Mouse (Mus musculus) C2C12 (cell line): ENCODE measurements around the gene Spryd7. TPM values are rescaled to one million over a fixed set of nuclear protein-coding genes. Genes with fewer than 3 reads are reported as not detected.

ENCODE experiments used
- H3K27me3 ChIP-seq: one replicate; pipeline ENCODE4 v1.6.1; 2011; ENCODE audit not compliant: control insufficient read depth, insufficient read depth, insufficient read length
- H3K36me3 ChIP-seq: one replicate; pipeline ENCODE4 v1.6.1; 2011; ENCODE audit not compliant: control insufficient read depth, insufficient read depth
- H3K4me3 ChIP-seq: one replicate; pipeline ENCODE4 v1.5.1; 2011; ENCODE audit warnings: mild to moderate bottlenecking, control low read depth; ENCODE audit not compliant: poor library complexity, insufficient read depth, severe bottlenecking
- H3K79me2 ChIP-seq: one replicate; pipeline ENCODE4 v1.6.1; 2011; ENCODE audit not compliant: control insufficient read depth, insufficient read depth
- H3K79me3 ChIP-seq: one replicate; pipeline ENCODE4 v1.6.1; 2011; ENCODE audit warnings: low read depth, control low read depth
- H3ac ChIP-seq: one replicate; pipeline ENCODE3; 2011; ENCODE audit warnings: low read depth; ENCODE audit not compliant: control insufficient read depth, insufficient read length
- CEBPB ChIP-seq: IDR thresholded peaks from one replicate; pipeline ENCODE4 v1.6.1; 2011; ENCODE audit warnings: low read depth, mild to moderate bottlenecking, control low read depth, moderate library complexity
- CTCF ChIP-seq: IDR thresholded peaks from one replicate; pipeline ENCODE4 v1.5.1; 2011; ENCODE audit not compliant: control insufficient read depth, insufficient read depth, insufficient read length
- FOSL1 ChIP-seq: IDR thresholded peaks from one replicate; pipeline ENCODE4 v1.8.0; 2011; ENCODE audit warnings: mild to moderate bottlenecking, low read length; ENCODE audit not compliant: poor library complexity, insufficient read depth, severe bottlenecking
- MAX ChIP-seq: IDR thresholded peaks from one replicate; pipeline ENCODE4 v1.6.1; 2011; ENCODE audit warnings: mild to moderate bottlenecking, control low read depth
- MYOD1 ChIP-seq: IDR thresholded peaks from one replicate; pipeline ENCODE4 v1.6.1; 2011; ENCODE audit warnings: low read depth; ENCODE audit not compliant: control insufficient read depth, insufficient read length
- MYOG ChIP-seq: IDR thresholded peaks from one replicate; pipeline ENCODE4 v1.6.1; 2011; ENCODE audit not compliant: control insufficient read depth, insufficient read length; ENCODE audit errors: extremely low read depth
- USF1 ChIP-seq: IDR thresholded peaks from one replicate; pipeline ENCODE4 v1.6.1; 2011; ENCODE audit warnings: low read depth, mild to moderate bottlenecking, control low read depth, moderate library complexity
- polyA plus RNA-seq: library from polyadenylated mRNA; unstranded; fragments of >200 nt; fragmentation: generic; extraction: Trizol; gene quantifications from one replicate; pipeline ENCODE4 v1.2.1, GENCODE M21; 2012; ENCODE audit warnings: missing spikeins

The Spryd7 gene
- polyA plus RNA-seq, 1 experiment: 7.8 TPM

- Histone ChIP-seq H3K36me3 (no peaks in the 10 kb centered on the region), H3K4me3 (no peak overlapping the region), H3ac (no peak overlapping the region), H3K79me3 (no peaks in the 10 kb centered on the region), H3K27me3 (no peaks in the 10 kb centered on the region), H3K79me2 (no peaks in the 10 kb centered on the region)
- TF ChIP-seq MYOG: no peak
Observed at GRCm38 (mm10) chr14:61511494-61511893, 45.2 kb downstream of the Spryd7 start.

- Histone ChIP-seq H3K36me3 (no peaks in the 10 kb centered on the region), H3K4me3 (no peak overlapping the region), H3K79me2 (no peaks in the 10 kb centered on the region), H3K27me3 (peaks cover 9% of the 10 kb centered on the region), H3ac (no peak overlapping the region), H3K79me3 (no peaks in the 10 kb centered on the region)
- TF ChIP-seq MAX: no peak
- TF ChIP-seq CTCF: peak; percentile 80
- TF ChIP-seq MYOD1: no peak
- peak; percentile 59 for TF ChIP-seq CEBPB
- TF ChIP-seq FOSL1: no peak
- no peak for TF ChIP-seq MYOG
- TF ChIP-seq USF1: no peak
Observed at GRCm38 (mm10) chr14:61497716-61498490, 58.8 kb downstream of the Spryd7 start.

GRCm38 (mm10) chr14:61493511-61494135, 63.1 kb downstream of the Spryd7 start:
- TF ChIP-seq MYOD1: no peak
- no peak for TF ChIP-seq MAX
- no peak for TF ChIP-seq CTCF

More at GRCm38 (mm10) chr14:61493511-61494135, 63.1 kb downstream of the Spryd7 start:
- H3K79me2 ChIP-seq: no peaks in the 10 kb centered on the region
- no peak overlapping the region for H3K4me3 ChIP-seq
- no peaks in the 10 kb centered on the region for H3K36me3 ChIP-seq
- no peaks in the 10 kb centered on the region for H3K27me3 ChIP-seq
- no peaks in the 10 kb centered on the region for H3K79me3 ChIP-seq
- no peak overlapping the region for H3ac ChIP-seq

Other genes starting within 250 kb of the Spryd7 start
- gene Arl11, start 247.1 kb downstream of the Spryd7 start, polyA plus RNA-seq: not detected
- gene Ebpl, start 196.4 kb downstream of the Spryd7 start, polyA plus RNA-seq: 1.1 TPM
- 14.9 TPM for gene Kpna3, start 117.0 kb downstream of the Spryd7 start, polyA plus RNA-seq
- 2.9 TPM for gene Trim13, start 41.4 kb upstream of the Spryd7 start, polyA plus RNA-seq
- gene Kcnrg, start 50.6 kb upstream of the Spryd7 start, polyA plus RNA-seq: 0.09 TPM